Mouse (Mus musculus): ENCODE results near the gene Zyg11a.

DNA sequence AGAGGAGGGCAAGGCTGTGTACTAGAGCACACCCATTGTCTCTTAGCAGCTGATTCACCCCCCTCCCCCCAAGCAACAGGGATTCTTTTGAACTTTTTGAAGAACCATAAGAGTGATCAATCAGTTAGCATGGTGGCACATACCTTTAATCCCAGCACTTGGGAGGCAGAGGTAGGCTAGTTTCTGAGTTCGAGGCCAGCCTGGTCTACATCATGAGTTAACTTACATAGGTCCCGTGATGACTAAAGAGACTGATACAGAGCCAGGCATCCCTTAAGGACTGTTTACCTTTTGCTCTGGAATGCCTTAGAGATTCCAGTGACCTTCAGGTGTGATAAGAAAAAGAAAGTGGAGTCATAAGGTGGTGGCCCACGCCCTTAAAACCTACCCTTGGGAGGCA is 54.6 kb downstream of the Zyg11a start:
- TF ChIP-seq GATA1 (IDR thresholded peaks at IDR 0.05; ENCODE audit: low read length) (no peak), TAL1 (IDR thresholded peaks at IDR 0.05; ENCODE audit: low read length) (no peak)

Data from erythroblast, embryonic 14.5 days (primary cell).